Mouse (Mus musculus) olfactory bulb, adult 2 months (tissue): ENCODE results near the gene Pam. TPM values are rescaled to one million over a fixed set of nuclear protein-coding genes. Genes with fewer than 3 reads are reported as not detected.

ENCODE experiments used
- H3K27ac ChIP-seq: fragments of 200-500 bp; 2 replicates; pipeline ENCODE4 v1.5.1; 2012; ENCODE audit warnings: low read depth, low read length; ENCODE audit not compliant: insufficient read depth
- H3K4me1 ChIP-seq: fragments of 200-500 bp; 2 replicates; pipeline ENCODE4 v1.6.1; 2012; ENCODE audit warnings: low read length; ENCODE audit not compliant: control insufficient read depth, insufficient read depth
- H3K4me3 ChIP-seq: fragments of 200-500 bp; 2 replicates; pipeline ENCODE4 v1.5.1; 2012; ENCODE audit warnings: mild to moderate bottlenecking, low read depth, low read length, moderate library complexity; ENCODE audit not compliant: insufficient read depth
- CTCF ChIP-seq: fragments of 200-500 bp; IDR thresholded peaks from 2 replicates; pipeline ENCODE4 v1.5.1; 2012; ENCODE audit warnings: low read depth, mild to moderate bottlenecking, low read length, moderate library complexity; ENCODE audit not compliant: insufficient read depth
- POLR2A ChIP-seq: fragments of 200-500 bp; IDR thresholded peaks from 2 replicates; pipeline ENCODE4 v1.6.1; 2012; ENCODE audit warnings: mild to moderate bottlenecking, low read depth, low read length, moderate library complexity; ENCODE audit not compliant: insufficient read depth
- WGBS: fragments of 180-500 bp; shearing (Covaris S2); methylation state at CpG from one replicate; pipeline ENCODE4 v1.1.7; 2018; 5-methylcytosine and 5-hydroxymethylcytosine counted together
- polyA plus RNA-seq: library from polyadenylated mRNA; stranded (reverse); fragments of >200 nt; gene quantifications from 2 replicates; pipeline ENCODE4 v1.2.4, GENCODE M21; 2012; ENCODE audit warnings: low replicate concordance; ENCODE audit not compliant: missing spikeins, insufficient read depth, insufficient read length

Pam gene
- polyA plus RNA-seq, 1 experiment = not detected

- 83% methylated on average over 8 of the region's 8 CpGs for WGBS
- 0 out of 2 replicates have a peak, but pooled peaks cover 2% of the 10 kb centered on the region for H3K4me1 ChIP-seq
- no peak overlapping the region for H3K27ac ChIP-seq
- TF ChIP-seq POLR2A (no peak), CTCF (no peak)
- H3K4me3 ChIP-seq = no peak overlapping the region
Measured at GRCm38 (mm10) chr1:97918495-97918894, 177.0 kb downstream of the Pam start.

GRCm38 (mm10) chr1:97916971-97917234, 178.5 kb downstream of the Pam start:
- 84% methylated on average over 2 of the region's 2 CpGs for WGBS
- TF ChIP-seq POLR2A (no peak), CTCF (no peak)

GRCm38 (mm10) chr1:97916218-97916970, 179.1 kb downstream of the Pam start:
- Histone ChIP-seq H3K27ac (no peak overlapping the region), H3K4me3 (no peak overlapping the region), H3K4me1 (0 out of 2 replicates have a peak, but pooled peaks cover 2% of the 10 kb centered on the region)
- 90% methylated on average over 12 of the region's 12 CpGs for WGBS
- TF ChIP-seq CTCF (no peak), POLR2A (no peak)

More at GRCm38 (mm10) chr1:97916971-97917234, 178.5 kb downstream of the Pam start:
- Histone ChIP-seq H3K4me1 (0 out of 2 replicates have a peak, but pooled peaks cover 2% of the 10 kb centered on the region), H3K4me3 (no peak overlapping the region), H3K27ac (no peak overlapping the region)

GRCm38 (mm10) chr1:97915726-97916125, 179.7 kb downstream of the Pam start:
- H3K27ac ChIP-seq = no peak overlapping the region
- 81% methylated on average over 10 of the region's 10 CpGs for WGBS
- H3K4me3 ChIP-seq = no peak overlapping the region
- H3K4me1 ChIP-seq = 0 out of 2 replicates have a peak, but pooled peaks cover 2% of the 10 kb centered on the region
- TF ChIP-seq POLR2A = no peak
- TF ChIP-seq CTCF = no peak

- 77% methylated on average over 10 of the region's 10 CpGs for whole genome bisulfite sequencing
- H3K4me3 ChIP-seq = no peak overlapping the region
- H3K27ac ChIP-seq = no peak overlapping the region
- H3K4me1 ChIP-seq = 0 out of 2 replicates have a peak, but pooled peaks cover 2% of the 10 kb centered on the region
- TF ChIP-seq CTCF (no peak), POLR2A (no peak)
Measured at GRCm38 (mm10) chr1:97910874-97911273, 184.6 kb downstream of the Pam start.

GRCm38 (mm10) chr1:97909561-97909960, 185.9 kb downstream of the Pam start:
- TF ChIP-seq CTCF (no peak), POLR2A (no peak)
- Histone ChIP-seq H3K27ac (no peak overlapping the region), H3K4me1 (no peaks in the 10 kb centered on the region), H3K4me3 (no peak overlapping the region)
- 72% methylated on average over 5 of the region's 5 CpGs for WGBS

- WGBS = 95% methylated on average over 4 of the region's 4 CpGs
- H3K27ac ChIP-seq = no peak overlapping the region
- no peaks in the 10 kb centered on the region for H3K4me1 ChIP-seq
- H3K4me3 ChIP-seq = no peak overlapping the region
- TF ChIP-seq POLR2A = no peak
- TF ChIP-seq CTCF = no peak
Measured at GRCm38 (mm10) chr1:97908736-97909135, 186.7 kb downstream of the Pam start.

GRCm38 (mm10) chr1:97903912-97904460, 191.5 kb downstream of the Pam start:
- Histone ChIP-seq H3K4me1 (no peaks in the 10 kb centered on the region), H3K4me3 (no peak overlapping the region), H3K27ac (no peak overlapping the region)
- no peak for TF ChIP-seq CTCF
- no peak for TF ChIP-seq POLR2A
- 90% methylated on average over 7 of the region's 7 CpGs for WGBS

GRCm38 (mm10) chr1:97902830-97903229, 192.6 kb downstream of the Pam start:
- Histone ChIP-seq H3K4me3 (no peak overlapping the region), H3K4me1 (no peaks in the 10 kb centered on the region), H3K27ac (no peak overlapping the region)
- WGBS = 93% methylated on average over 7 of the region's 7 CpGs
- TF ChIP-seq POLR2A = no peak
- no peak for TF ChIP-seq CTCF
